Mouse (Mus musculus) CH12.LX (cell line): ENCODE results near the gene Trmu. TPM values are rescaled to one million over a fixed set of nuclear protein-coding genes. Genes with fewer than 3 reads are reported as not detected.

ENCODE experiments used
- DNase-seq: peaks from one replicate; pipeline ENCODE4 v3.0.0-alpha.2; 2013; ENCODE audit errors: extremely low read depth
- H3K27ac ChIP-seq: 2 replicates; pipeline ENCODE4 v1.5.1; 2012; ENCODE audit warnings: low read depth, mild to moderate bottlenecking, control low read depth, moderate library complexity; ENCODE audit not compliant: insufficient read depth
- H3K27me3 ChIP-seq: replicated peaks from 2 replicates; pipeline ENCODE3; 2012; ENCODE audit warnings: inconsistent platforms
- H3K36me3 ChIP-seq, 2 experiments: replicated peaks in 1 of 2; 2 replicates each; pipeline versions ENCODE3 to v1.6.1; 2012; ENCODE audit warnings: inconsistent platforms in 1 of 2, low read length in 1 of 2, mild to moderate bottlenecking in 1 of 2, mixed read lengths in 1 of 2, moderate library complexity in 1 of 2; ENCODE audit not compliant: control insufficient read depth in 1 of 2, insufficient read depth in 1 of 2
- H3K4me1 ChIP-seq, 2 experiments: 2 replicates each; pipeline ENCODE4 v1.6.1; 2012; ENCODE audit warnings: inconsistent platforms in 1 of 2, moderate library complexity in 1 of 2; ENCODE audit not compliant: insufficient read depth in 2 of 2, control insufficient read depth in 1 of 2
- H3K4me2 ChIP-seq: 2 replicates; pipeline ENCODE4 v1.6.1; 2012; ENCODE audit warnings: low read depth, mild to moderate bottlenecking, control low read depth; ENCODE audit not compliant: poor library complexity, insufficient read depth, severe bottlenecking
- H3K4me3 ChIP-seq, 3 experiments: fragments of 150-350 bp in 1 of 3; sonication (generic) in 1 of 3; replicated peaks in 1 of 3; 2 replicates each; pipeline versions ENCODE3 to v1.5.1; 2011 to 2012; ENCODE audit warnings: low read depth in 2 of 3, low read length in 2 of 3, mild to moderate bottlenecking in 2 of 3, moderate library complexity in 2 of 3, control low read depth in 1 of 3, improper control_type of control experiment in 1 of 3, inconsistent platforms in 1 of 3, mixed read lengths in 1 of 3; ENCODE audit not compliant: poor library complexity in 1 of 3
- H3K79me2 ChIP-seq: replicated peaks from 2 replicates; pipeline ENCODE4 v1.6.1; 2012; ENCODE audit warnings: mild to moderate bottlenecking, moderate library complexity; ENCODE audit not compliant: control insufficient read depth, poor library complexity, insufficient read depth, severe bottlenecking; ENCODE audit errors: extremely low read depth
- H3K9ac ChIP-seq: 2 replicates; pipeline ENCODE4 v1.6.1; 2012; ENCODE audit warnings: low read depth, mild to moderate bottlenecking, control low read depth, moderate library complexity; ENCODE audit not compliant: insufficient read depth
- H3K9me3 ChIP-seq: replicated peaks from 2 replicates; pipeline ENCODE3; 2012; ENCODE audit warnings: low read length, inconsistent platforms, mixed read lengths
- ELF1 ChIP-seq: IDR thresholded peaks from 2 replicates; pipeline ENCODE4 v1.6.1; 2014; ENCODE audit warnings: low read depth, mild to moderate bottlenecking, inconsistent platforms, low read length, improper control_type of control experiment
- JUND ChIP-seq: conservative IDR thresholded peaks from 2 replicates; pipeline ENCODE4 v1.6.1; 2011; ENCODE audit warnings: low read depth, low read length, improper control_type of control experiment
- POLR2A ChIP-seq: IDR thresholded peaks from 2 replicates; pipeline ENCODE4 v1.6.1; 2011; ENCODE audit warnings: low read depth, mild to moderate bottlenecking, improper control_type of control experiment, low read length
- TBP ChIP-seq: conservative IDR thresholded peaks from 2 replicates; pipeline ENCODE4 v1.6.1; 2011; ENCODE audit warnings: low read depth, low read length, improper control_type of control experiment
- UBTF ChIP-seq: IDR thresholded peaks from 2 replicates; pipeline ENCODE4 v1.6.1; 2012; ENCODE audit warnings: low read depth, mild to moderate bottlenecking, inconsistent platforms, low read length, improper control_type of control experiment, moderate library complexity
- ZNF384 ChIP-seq: IDR thresholded peaks from 2 replicates; pipeline ENCODE4 v1.6.1; 2012; ENCODE audit warnings: low read depth, low read length, improper control_type of control experiment, inconsistent platforms
- dilution Hi-C: fragments of 300-500 bp; cut with MboI; formaldehyde crosslinking; loops from 2 replicates; pipeline ENCODE4 v1.14.3; 2020; ENCODE audit warnings: low sequenced_read_pairs; ENCODE audit not compliant: extremely low pct_unique_long_range_greater_than_20kb, extremely low pct_ligation_motif_present
- in situ Hi-C: fragments of 300-500 bp; cut with MboI; formaldehyde crosslinking; loops from 3 replicates; pipeline ENCODE4 v1.14.3; 2019; ENCODE audit warnings: low sequenced_read_pairs, low pct_ligation_motif_present, low pct_unique_long_range_greater_than_20kb, mixed read lengths
- polyA plus RNA-seq: library from polyadenylated mRNA; unstranded; fragments of >175 nt; gene quantifications from 2 replicates; pipeline ENCODE4 v1.2.1, GENCODE M21; 2012; ENCODE audit warnings: low read depth; ENCODE audit not compliant: insufficient read length
- total RNA-seq, 2 experiments: library from RNA; depleted of rRNA; stranded (reverse); fragments of 300-350 nt in 1 of 2; fragments of >200 nt in 1 of 2; gene quantifications; 2 replicates each; pipeline ENCODE4 v1.2.3; 2012 to 2014

The Trmu gene
- total and polyA plus RNA-seq, 3 experiments: 20.2 to 26.4 (median 24.9) TPM

DNA sequence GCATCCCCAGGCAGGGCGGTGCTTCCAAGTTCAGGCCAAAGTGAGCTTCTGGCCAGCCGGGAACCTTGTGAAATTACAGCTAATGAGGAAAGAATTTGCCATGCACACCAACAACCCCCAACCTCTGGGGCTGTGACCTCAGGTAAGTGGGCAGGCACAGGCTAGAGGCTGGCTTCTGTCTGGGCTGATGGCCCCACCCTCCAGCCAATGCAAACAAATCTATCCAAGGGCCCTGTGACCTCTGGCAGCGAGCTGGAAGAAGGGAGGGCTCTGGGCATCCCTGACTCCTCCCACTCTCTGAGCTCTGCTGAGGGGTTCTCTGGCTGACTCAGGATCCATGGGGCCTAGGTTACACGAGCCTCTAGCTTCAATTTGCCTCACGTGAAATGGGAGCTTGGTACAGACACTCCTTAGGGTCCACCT, 56.5 kb downstream of the Trmu start:
- in situ Hi-C loops: no loop called here
- no peaks in the 10 kb centered on the region; a peak in 1 of 4 replicates for H3K4me1 ChIP-seq
- H3K4me2 ChIP-seq: no peak overlapping the region
- no peak for TF ChIP-seq TBP
- TF ChIP-seq ELF1: no peak
- no peak for TF ChIP-seq ZNF384
- no peak for TF ChIP-seq UBTF
- no peak for TF ChIP-seq JUND
- TF ChIP-seq POLR2A: no peak
- TF ChIP-seq, all 38 proteins: peak for 0
- Histone ChIP-seq H3K79me2 (no peaks in the 10 kb centered on the region), H3K27me3 (peaks cover 33% of the 10 kb centered on the region), H3K9me3 (no peaks in the 10 kb centered on the region), H3K4me3 (no peak overlapping the region), H3K27ac (no peak overlapping the region), H3K36me3 (no peaks in the 10 kb centered on the region), H3K9ac (no peak overlapping the region)
- DNase-seq: no peak
- dilution Hi-C loops: no loop called here

Other genes with a start within 250 kb of the Trmu start
- gene Ppara, start 144.3 kb upstream of the Trmu start, total RNA-seq (2012; rRNA removed): not detected in 2 replicates
- not detected in 2 replicates for gene Ppara, start 144.3 kb upstream of the Trmu start, total RNA-seq (2014; rRNA removed)
- gene Ppara, start 144.3 kb upstream of the Trmu start, polyA plus RNA-seq: not detected in 2 replicates
- gene Cdpf1, start 67.6 kb upstream of the Trmu start, total RNA-seq (2012; rRNA removed): 27.4 and 30.1 TPM in 2 replicates
- 23.3 and 26.4 TPM in 2 replicates for gene Cdpf1, start 67.6 kb upstream of the Trmu start, total RNA-seq (2014; rRNA removed)
- gene Cdpf1, start 67.6 kb upstream of the Trmu start, polyA plus RNA-seq: 18.1 and 20.9 TPM in 2 replicates
- gene Pkdrej, start 57.6 kb upstream of the Trmu start, total RNA-seq (2012; rRNA removed): not detected in 2 replicates
- not detected in 2 replicates for gene Pkdrej, start 57.6 kb upstream of the Trmu start, total RNA-seq (2014; rRNA removed)
- gene Pkdrej, start 57.6 kb upstream of the Trmu start, polyA plus RNA-seq: not detected in 2 replicates
- gene Ttc38, start 47.0 kb upstream of the Trmu start, total RNA-seq (2012; rRNA removed): 4.2 and 5.8 TPM in 2 replicates
- 3.3 and 5.1 TPM in 2 replicates for gene Ttc38, start 47.0 kb upstream of the Trmu start, total RNA-seq (2014; rRNA removed)
- 4.4 and 5.1 TPM in 2 replicates for gene Ttc38, start 47.0 kb upstream of the Trmu start, polyA plus RNA-seq
- 37.4 and 40.0 TPM in 2 replicates for gene Gtse1, start 19.6 kb upstream of the Trmu start, total RNA-seq (2012; rRNA removed)
- 31.6 and 32.8 TPM in 2 replicates for gene Gtse1, start 19.6 kb upstream of the Trmu start, total RNA-seq (2014; rRNA removed)
- gene Gtse1, start 19.6 kb upstream of the Trmu start, polyA plus RNA-seq: 36.6 and 40.1 TPM in 2 replicates
- gene Celsr1, start 154.5 kb downstream of the Trmu start, total RNA-seq (2012; rRNA removed): 0.17 TPM in 1 of 2 replicates, not detected in the other
- not detected in 2 replicates for gene Celsr1, start 154.5 kb downstream of the Trmu start, total RNA-seq (2014; rRNA removed)
- not detected in 2 replicates for gene Celsr1, start 154.5 kb downstream of the Trmu start, polyA plus RNA-seq
- gene Gramd4, start 178.4 kb downstream of the Trmu start, total RNA-seq (2012; rRNA removed): 0.08 and 0.17 TPM in 2 replicates
- gene Gramd4, start 178.4 kb downstream of the Trmu start, total RNA-seq (2014; rRNA removed): 0.66 TPM in 2 replicates
- gene Gramd4, start 178.4 kb downstream of the Trmu start, polyA plus RNA-seq: 0.56 and 0.63 TPM in 2 replicates